Mouse (Mus musculus) lung, embryonic 16.5 days (tissue): ENCODE measurements around the gene Morn2. TPM values are rescaled to one million over a fixed set of nuclear protein-coding genes. Genes with fewer than 3 reads are reported as not detected.

Source experiments
- ATAC-seq: fragments of 200-750 bp; cut with Nextera tagmentation; 2 replicates; pipeline ENCODE4 v1.8.0; 2017; ENCODE audit warnings: low read depth, mild to moderate bottlenecking, moderate library complexity
- H3K27ac ChIP-seq: fragments of 300-500 bp; sonication (generic); 2 replicates; pipeline ENCODE4 v1.5.1; 2014; ENCODE audit warnings: mild to moderate bottlenecking, control low read depth, low read length
- H3K27me3 ChIP-seq: fragments of 300-500 bp; sonication (generic); 2 replicates; pipeline ENCODE4 v1.6.1; 2014; ENCODE audit warnings: low read depth, low read length, mixed read lengths; ENCODE audit not compliant: control insufficient read depth, insufficient read depth
- H3K36me3 ChIP-seq: fragments of 300-500 bp; sonication (generic); 2 replicates; pipeline ENCODE4 v1.6.1; 2014; ENCODE audit warnings: low read length; ENCODE audit not compliant: control insufficient read depth, insufficient read depth
- H3K4me1 ChIP-seq: fragments of 300-500 bp; sonication (generic); replicated peaks from 2 replicates; pipeline ENCODE4 v1.6.1; 2014; ENCODE audit warnings: low read length, mixed read lengths; ENCODE audit not compliant: control insufficient read depth, insufficient read depth
- H3K4me2 ChIP-seq: fragments of 300-500 bp; sonication (generic); 2 replicates; pipeline ENCODE4 v1.6.1; 2014; ENCODE audit warnings: low read depth, low read length, control low read depth
- H3K4me3 ChIP-seq: fragments of 300-500 bp; sonication (generic); 2 replicates; pipeline ENCODE4 v1.5.1; 2014; ENCODE audit warnings: mild to moderate bottlenecking, low read length, control low read depth
- H3K9ac ChIP-seq: fragments of 300-500 bp; sonication (generic); 2 replicates; pipeline ENCODE4 v1.6.1; 2014; ENCODE audit warnings: low read length, control low read depth
- H3K9me3 ChIP-seq: fragments of 300-500 bp; sonication (generic); 2 replicates; pipeline ENCODE4 v1.6.1; 2016; ENCODE audit warnings: low read length; ENCODE audit not compliant: control insufficient read depth
- WGBS: fragments of 180-500 bp; shearing (Covaris S2); extraction: QIAGEN DNeasy Blood & Tissue Kit; methylation state at CpG from one replicate; pipeline ENCODE4 v1.1.7; 2014; 5-methylcytosine and 5-hydroxymethylcytosine counted together
- polyA plus RNA-seq: library from polyadenylated mRNA; unstranded; fragments of >200 nt; fragmentation: Nextera tagmentation; extraction: Ambion mirVana; gene quantifications from 2 replicates; pipeline ENCODE4 v1.2.1, GENCODE M21; 2015

The Morn2 gene
- polyA plus RNA-seq, 1 experiment from 2014 or later: 35.8 TPM

GRCm38 (mm10) chr17:80278255-80278654 lies 11.7 kb upstream of the Morn2 start:
- H3K4me2 ChIP-seq: no peak overlapping the region
- ATAC-seq: no peak
- no peaks in the 10 kb centered on the region for H3K4me1 ChIP-seq
- no peaks in the 10 kb centered on the region for H3K27me3 ChIP-seq
- H3K36me3 ChIP-seq: peaks cover 27% of the 10 kb centered on the region
- WGBS: 69% methylated on average over 4 of the region's 4 CpGs
- no peak overlapping the region for H3K9ac ChIP-seq
- no peak overlapping the region for H3K27ac ChIP-seq
- no peaks in the 10 kb centered on the region for H3K9me3 ChIP-seq
- no peak overlapping the region for H3K4me3 ChIP-seq

- Histone ChIP-seq H3K27ac (no peak overlapping the region), H3K4me1 (no peaks in the 10 kb centered on the region), H3K4me2 (no peak overlapping the region), H3K9ac (no peak overlapping the region), H3K27me3 (no peaks in the 10 kb centered on the region), H3K4me3 (no peak overlapping the region), H3K9me3 (no peaks in the 10 kb centered on the region), H3K36me3 (peaks cover 26% of the 10 kb centered on the region)
- WGBS: 83% methylated on average over 8 of the region's 8 CpGs
- ATAC-seq: no peak
These were observed 10.5 kb upstream of the Morn2 start for GRCm38 (mm10) chr17:80279340-80280070.

- Histone ChIP-seq H3K4me1 (peaks cover 7% of the 10 kb centered on the region), H3K36me3 (peaks cover 11% of the 10 kb centered on the region), H3K4me3 (no peak overlapping the region), H3K9me3 (no peaks in the 10 kb centered on the region), H3K27me3 (no peaks in the 10 kb centered on the region), H3K27ac (no peak overlapping the region), H3K9ac (no peak overlapping the region), H3K4me2 (no peak overlapping the region)
- whole genome bisulfite sequencing: 70% methylated on average over 4 of the region's 4 CpGs
- no peak for ATAC-seq
These were observed 5.6 kb upstream of the Morn2 start for GRCm38 (mm10) chr17:80284446-80284845.

GRCm38 (mm10) chr17:80288012-80288411 lies 2.0 kb upstream of the Morn2 start:
- no peak for ATAC-seq
- H3K4me2 ChIP-seq: no peak overlapping the region
- no peaks in the 10 kb centered on the region for H3K27me3 ChIP-seq
- no peaks in the 10 kb centered on the region for H3K36me3 ChIP-seq
- no peak overlapping the region for H3K27ac ChIP-seq
- H3K9me3 ChIP-seq: no peaks in the 10 kb centered on the region
- H3K9ac ChIP-seq: no peak overlapping the region
- 70% methylated on average over 6 of the region's 6 CpGs for WGBS
- peaks cover 7% of the 10 kb centered on the region for H3K4me1 ChIP-seq
- H3K4me3 ChIP-seq: no peak overlapping the region

GRCm38 (mm10) chr17:80289280-80290073 lies 526 bp upstream of the Morn2 start:
- H3K36me3 ChIP-seq: no peaks in the 10 kb centered on the region
- WGBS: under 1% methylated on average over 30 of the region's 30 CpGs

GRCm38 (mm10) chr17:80291148-80291547 lies 1.1 kb downstream of the Morn2 start:
- WGBS: 12% methylated on average over 2 of the region's 2 CpGs
- Histone ChIP-seq H3K36me3 (no peaks in the 10 kb centered on the region), H3K4me1 (peaks cover 7% of the 10 kb centered on the region), H3K9ac (no peak overlapping the region), H3K4me3 (no peak overlapping the region), H3K4me2 (no peak overlapping the region), H3K27ac (no peak overlapping the region), H3K9me3 (no peaks in the 10 kb centered on the region), H3K27me3 (no peaks in the 10 kb centered on the region)
- ATAC-seq: 0 out of 2 replicates have a peak, but pooled peaks have one; percentile 30

More at GRCm38 (mm10) chr17:80289280-80290073, 526 bp upstream of the Morn2 start:
- no peaks in the 10 kb centered on the region for H3K27me3 ChIP-seq
- H3K4me1 ChIP-seq: peaks cover 7% of the 10 kb centered on the region
- H3K9me3 ChIP-seq: no peaks in the 10 kb centered on the region
- H3K27ac ChIP-seq: peak overlapping the region; percentile 60; the same call in 1 of the 2 replicates
- H3K4me3 ChIP-seq: peak overlapping the region; percentile 82
- H3K4me2 ChIP-seq: peak overlapping the region; percentile 65
- ATAC-seq: peak; percentile 29; the same call in 1 of the 2 replicates
- H3K9ac ChIP-seq: peak overlapping the region; percentile 84

GRCm38 (mm10) chr17:80295258-80295657 lies 5.3 kb downstream of the Morn2 start:
- no peaks in the 10 kb centered on the region for H3K36me3 ChIP-seq
- no peaks in the 10 kb centered on the region for H3K9me3 ChIP-seq
- H3K27ac ChIP-seq: no peak overlapping the region
- H3K4me3 ChIP-seq: no peak overlapping the region
- H3K27me3 ChIP-seq: no peaks in the 10 kb centered on the region
- H3K9ac ChIP-seq: no peak overlapping the region
- no peak overlapping the region for H3K4me2 ChIP-seq
- WGBS: 76% methylated on average over 5 of the region's 5 CpGs
- H3K4me1 ChIP-seq: no peaks in the 10 kb centered on the region
- ATAC-seq: no peak

GRCm38 (mm10) chr17:80298844-80299243 lies 8.8 kb downstream of the Morn2 start:
- no peaks in the 10 kb centered on the region for H3K27me3 ChIP-seq
- no peak overlapping the region for H3K9ac ChIP-seq
- no peaks in the 10 kb centered on the region for H3K4me1 ChIP-seq
- ATAC-seq: no peak
- WGBS: 86% methylated on average over 5 of the region's 5 CpGs
- no peak overlapping the region for H3K4me3 ChIP-seq
- H3K27ac ChIP-seq: no peak overlapping the region
- H3K9me3 ChIP-seq: no peaks in the 10 kb centered on the region
- H3K36me3 ChIP-seq: no peaks in the 10 kb centered on the region
- H3K4me2 ChIP-seq: no peak overlapping the region

GRCm38 (mm10) chr17:80307251-80307650 lies 17.2 kb downstream of the Morn2 start, which contains the start of gene Arhgef33:
Arhgef33 (plus strand) TSS chr17:80307407.
- Histone ChIP-seq H3K36me3 (no peaks in the 10 kb centered on the region), H3K4me1 (no peaks in the 10 kb centered on the region), H3K9ac (no peak within 1 kb of the TSS), H3K4me3 (no peak within 1 kb of the TSS), H3K4me2 (no peak within 1 kb of the TSS), H3K27me3 (no peaks in the 10 kb centered on the region), H3K27ac (no peak within 1 kb of the TSS), H3K9me3 (no peaks in the 10 kb centered on the region)
- WGBS: 97% methylated on average over 1 of the region's 1 CpGs
- no peak for ATAC-seq
